Mouse (Mus musculus) liver, adult 2 months (tissue): ENCODE measurements at regions not wholly inside any gene's neighbourhood (a gene's known extent, or its start where the extent isn't known, plus 50 kb on each side); places are given as distances from the start of the nearest gene placed in this dataset.

Source experiments
- CTCF ChIP-seq: fragments of 200-500 bp; IDR thresholded peaks from 2 replicates; pipeline ENCODE4 v1.5.1; 2011; ENCODE audit warnings: low read depth, low read length, control low read depth
- POLR2A ChIP-seq: fragments of 200-500 bp; IDR thresholded peaks from 2 replicates; pipeline ENCODE4 v1.6.1; 2011; ENCODE audit warnings: low read length, control low read depth; ENCODE audit not compliant: insufficient read depth; ENCODE audit errors: extremely low read depth

DNA sequence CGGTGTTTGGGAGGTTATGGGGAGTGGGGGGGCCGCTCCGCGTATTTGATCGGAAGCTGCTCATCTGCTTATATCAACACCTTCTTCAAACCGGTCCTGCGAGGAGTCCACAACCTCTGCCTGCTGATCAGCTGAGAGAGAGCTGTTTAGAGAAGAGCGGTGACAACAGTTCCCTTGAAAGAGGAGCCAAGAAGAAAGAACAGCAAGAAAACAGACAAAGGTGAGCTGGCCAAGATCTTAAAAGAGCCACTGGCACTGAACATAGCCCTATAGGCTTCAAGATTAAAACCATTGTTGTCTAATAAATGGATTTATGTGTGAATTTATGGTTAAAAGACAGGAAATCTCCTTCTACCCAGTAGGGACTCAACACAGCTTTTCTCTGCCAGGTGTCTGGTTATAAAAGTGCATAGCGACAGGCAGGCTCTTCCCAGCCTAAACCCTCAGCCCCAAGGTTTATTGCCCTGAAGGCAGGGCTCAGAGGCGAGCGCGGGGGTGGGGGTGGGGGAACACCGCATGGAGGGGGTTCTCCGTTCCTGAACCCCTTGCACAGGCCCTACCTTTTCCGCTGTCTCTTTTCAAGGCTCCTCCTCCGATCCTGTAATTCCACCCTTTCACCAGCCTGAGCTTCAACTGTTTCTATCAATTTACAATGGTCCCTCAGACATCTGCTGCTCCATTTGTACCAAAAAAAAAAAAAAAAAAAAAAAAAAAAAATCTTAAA is 330.3 kb upstream of the Rsrc1 start:
- TF ChIP-seq CTCF: no peak
- TF ChIP-seq POLR2A: no peak
